Mouse (Mus musculus): Measurements from ENCODE around the gene Ccr10. TPM values are rescaled to one million over a fixed set of nuclear protein-coding genes. Genes with fewer than 3 reads are reported as not detected.
A peak's percentile ranks its signal among the peaks of the same experiment; 100 is the strongest.

The Ccr10 gene
- polyA plus RNA-seq, 1 experiment from 2014 or later = 0.20 TPM

DNA sequence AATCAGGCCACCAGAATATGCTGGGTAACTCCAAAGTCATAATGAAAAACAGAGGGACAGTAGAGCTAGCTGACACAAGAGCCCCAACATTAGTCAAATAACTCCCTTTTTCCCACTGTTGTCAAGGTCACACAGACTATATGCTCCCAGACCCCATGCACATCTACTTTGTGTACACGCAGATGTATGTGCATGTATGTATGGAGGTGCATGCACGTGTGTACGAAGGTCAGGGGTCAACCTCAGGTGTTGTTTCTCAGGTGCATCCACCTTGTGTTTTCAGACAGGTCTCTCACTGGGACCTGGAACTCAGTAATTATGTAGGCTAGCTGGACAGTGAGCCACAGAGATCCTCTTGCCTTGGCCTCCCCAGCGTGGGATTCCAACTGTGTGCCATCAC is 10.2 kb upstream of the Ccr10 start:
- Histone ChIP-seq H3K4me3 (no peak overlapping the region), H3K9me3 (replicated peaks) (no peaks in the 10 kb centered on the region), H3K27me3 (ENCODE audit: low read depth, poor library complexity, severe bottlenecking) (peaks cover 24% of the 10 kb centered on the region), H3K4me1 (peaks cover 40% of the 10 kb centered on the region), H3K36me3 (no peaks in the 10 kb centered on the region), H3K27ac (replicated peaks) (no peak overlapping the region)
- no peak for DNase-seq (ENCODE audit: low spot score)
- WGBS = 91% methylated on average over 4 of the region's 4 CpGs

DNA sequence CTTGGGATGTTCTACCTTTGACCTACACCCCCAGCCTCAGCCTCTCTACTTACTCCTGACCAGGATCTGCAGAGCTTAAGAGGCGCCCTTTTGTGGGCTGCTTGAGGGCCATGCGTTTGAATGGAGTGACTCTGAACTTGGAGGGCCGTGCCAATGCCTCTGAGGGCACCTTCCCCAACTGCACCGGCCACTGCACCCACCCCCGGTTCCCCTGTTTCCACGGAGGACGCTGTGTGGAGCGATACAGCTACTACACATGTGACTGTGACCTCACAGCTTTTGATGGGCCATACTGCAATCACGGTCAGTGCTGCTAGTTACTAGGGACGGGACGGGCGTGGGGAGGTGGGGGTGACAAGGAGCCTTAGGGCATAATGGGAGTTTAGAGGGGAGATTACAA is 9.7 kb upstream of the Ccr10 start:
- WGBS = 92% methylated on average over 12 of the region's 12 CpGs
- Histone ChIP-seq H3K9me3 (replicated peaks) (no peaks in the 10 kb centered on the region), H3K27me3 (ENCODE audit: low read depth, poor library complexity, severe bottlenecking) (peaks cover 28% of the 10 kb centered on the region), H3K4me1 (peaks cover 38% of the 10 kb centered on the region), H3K27ac (replicated peaks) (no peak overlapping the region), H3K36me3 (no peaks in the 10 kb centered on the region), H3K4me3 (no peak overlapping the region)
- DNase-seq (ENCODE audit: low spot score) = no peak

- WGBS = 82% methylated on average over 14 of the region's 14 CpGs
- DNase-seq (ENCODE audit: low spot score) = no peak
- Histone ChIP-seq H3K27me3 (ENCODE audit: low read depth, poor library complexity, severe bottlenecking) (peaks cover 46% of the 10 kb centered on the region), H3K27ac (replicated peaks) (no peak overlapping the region), H3K4me1 (peaks cover 26% of the 10 kb centered on the region), H3K4me3 (no peak overlapping the region), H3K9me3 (replicated peaks) (no peaks in the 10 kb centered on the region), H3K36me3 (no peaks in the 10 kb centered on the region)
These were observed 7.7 kb upstream of the Ccr10 start for GRCm38 (mm10) chr11:101182771-101183517.

GRCm38 (mm10) chr11:101181961-101182360 is 6.7 kb upstream of the Ccr10 start:
- H3K27ac ChIP-seq (replicated peaks) = no peak overlapping the region
- DNase-seq (ENCODE audit: low spot score) = no peak
- peaks cover 34% of the 10 kb centered on the region for H3K4me1 ChIP-seq
- no peak overlapping the region for H3K4me3 ChIP-seq
- WGBS = 91% methylated on average over 11 of the region's 11 CpGs
- no peaks in the 10 kb centered on the region for H3K36me3 ChIP-seq
- no peaks in the 10 kb centered on the region for H3K9me3 ChIP-seq (replicated peaks)
- peaks cover 56% of the 10 kb centered on the region for H3K27me3 ChIP-seq (ENCODE audit: low read depth, poor library complexity, severe bottlenecking)

- 45% methylated on average over 10 of the region's 10 CpGs for WGBS
- no peak overlapping the region for H3K27ac ChIP-seq (replicated peaks)
- H3K36me3 ChIP-seq = no peaks in the 10 kb centered on the region
These were observed 5.8 kb upstream of the Ccr10 start for GRCm38 (mm10) chr11:101180846-101181740.

GRCm38 (mm10) chr11:101180261-101180660 is 5.0 kb upstream of the Ccr10 start:
- no peaks in the 10 kb centered on the region for H3K9me3 ChIP-seq (replicated peaks)
- H3K36me3 ChIP-seq = no peaks in the 10 kb centered on the region
- no peak overlapping the region for H3K4me3 ChIP-seq
- no peak for DNase-seq (ENCODE audit: low spot score)
- peaks cover 73% of the 10 kb centered on the region for H3K27me3 ChIP-seq (ENCODE audit: low read depth, poor library complexity, severe bottlenecking)
- peaks cover 49% of the 10 kb centered on the region for H3K4me1 ChIP-seq
- 68% methylated on average over 17 of the region's 17 CpGs for WGBS
- H3K27ac ChIP-seq (replicated peaks) = no peak overlapping the region

More at GRCm38 (mm10) chr11:101180846-101181740, 5.8 kb upstream of the Ccr10 start:
- Histone ChIP-seq H3K9me3 (replicated peaks) (no peaks in the 10 kb centered on the region), H3K4me3 (no peak overlapping the region), H3K4me1 (peaks cover 42% of the 10 kb centered on the region), H3K27me3 (ENCODE audit: low read depth, poor library complexity, severe bottlenecking) (peaks cover 65% of the 10 kb centered on the region)
- peak; percentile 69 for DNase-seq (ENCODE audit: low spot score)

DNA sequence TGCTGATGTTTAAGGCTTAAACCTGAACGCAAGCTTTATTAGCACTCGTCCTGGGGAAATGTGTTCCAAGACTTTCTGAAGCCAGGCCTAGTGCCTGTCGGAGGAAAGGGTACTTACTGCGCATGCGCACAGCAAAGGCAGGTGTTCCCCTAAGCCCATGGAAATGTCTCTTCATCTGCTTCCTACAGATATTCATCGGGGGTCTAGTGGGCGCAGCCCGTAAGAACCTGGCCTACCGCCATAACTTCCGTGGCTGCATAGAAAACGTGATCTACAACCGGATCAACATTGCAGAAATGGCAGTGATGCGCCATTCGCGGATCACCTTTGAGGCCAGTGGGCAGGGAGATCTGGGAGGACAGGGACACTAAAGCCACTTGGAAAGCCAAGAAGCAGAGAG is 4.1 kb upstream of the Ccr10 start:
- DNase-seq (ENCODE audit: low spot score) = no peak

DNA sequence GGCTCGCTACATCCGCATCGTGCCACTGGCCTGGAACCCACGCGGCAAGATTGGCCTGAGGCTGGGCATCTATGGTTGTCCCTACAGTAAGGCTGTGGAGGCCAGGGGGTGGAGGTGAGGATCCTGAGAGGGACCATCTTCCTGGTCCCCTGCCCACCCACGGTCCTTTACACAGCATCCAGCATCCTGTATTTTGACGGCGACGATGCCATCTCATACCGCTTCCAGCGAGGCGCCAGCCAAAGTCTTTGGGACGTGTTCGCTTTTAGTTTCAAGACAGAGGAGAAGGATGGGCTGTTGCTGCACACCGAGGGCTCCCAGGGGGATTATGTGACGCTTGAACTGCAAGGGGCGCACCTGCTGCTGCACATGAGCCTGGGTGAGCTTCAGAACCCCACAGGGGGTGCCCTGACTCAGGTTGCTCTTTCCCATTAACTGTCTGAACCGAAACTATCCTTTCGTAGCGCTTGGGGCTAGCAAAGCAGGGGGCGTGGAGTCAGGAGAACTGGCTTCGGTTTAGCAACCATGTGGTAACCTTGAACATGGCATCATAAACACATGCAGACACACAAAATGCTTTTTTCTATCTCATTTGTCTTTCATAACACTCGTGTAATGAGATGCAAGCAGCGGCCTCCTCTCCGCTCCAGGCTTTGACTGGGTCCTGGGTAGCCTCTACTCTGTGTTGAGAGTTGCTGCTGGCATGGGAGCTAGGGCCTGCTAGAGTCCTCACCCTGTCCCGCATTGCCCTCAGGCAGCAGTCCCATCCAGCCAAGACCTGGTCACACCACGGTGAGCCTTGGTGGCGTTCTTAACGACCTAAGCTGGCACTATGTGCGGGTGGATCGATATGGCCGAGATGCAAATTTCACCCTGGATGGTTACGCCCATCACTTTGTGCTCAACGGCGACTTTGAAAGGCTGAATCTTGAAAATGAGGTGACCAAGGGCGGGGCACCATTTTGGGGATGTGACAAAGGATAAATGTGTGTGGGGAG is 3.1 kb upstream of the Ccr10 start:
- H3K4me3 ChIP-seq = peak overlapping the region; percentile 2; the same call in 1 of the 2 replicates
- H3K4me1 ChIP-seq = peaks cover 62% of the 10 kb centered on the region
- H3K36me3 ChIP-seq = no peaks in the 10 kb centered on the region
- H3K27ac ChIP-seq (replicated peaks) = no peak overlapping the region
- no peaks in the 10 kb centered on the region for H3K9me3 ChIP-seq (replicated peaks)
- WGBS = 54% methylated on average over 36 of the region's 36 CpGs
- DNase-seq (ENCODE audit: low spot score) = no peak
- H3K27me3 ChIP-seq (ENCODE audit: low read depth, poor library complexity, severe bottlenecking) = peaks cover 87% of the 10 kb centered on the region

More for the DNA sequence above, 4.1 kb upstream of the Ccr10 start:
- Histone ChIP-seq H3K27me3 (ENCODE audit: low read depth, poor library complexity, severe bottlenecking) (peaks cover 83% of the 10 kb centered on the region), H3K4me1 (peaks cover 58% of the 10 kb centered on the region), H3K36me3 (no peaks in the 10 kb centered on the region), H3K27ac (replicated peaks) (no peak overlapping the region), H3K4me3 (no peak overlapping the region), H3K9me3 (replicated peaks) (no peaks in the 10 kb centered on the region)
- WGBS = 85% methylated on average over 15 of the region's 15 CpGs

GRCm38 (mm10) chr11:101176933-101177773 is 1.9 kb upstream of the Ccr10 start:
- H3K4me3 ChIP-seq = peak overlapping the region; percentile 48
- peaks cover 67% of the 10 kb centered on the region for H3K4me1 ChIP-seq
- H3K27me3 ChIP-seq (ENCODE audit: low read depth, poor library complexity, severe bottlenecking) = peaks cover 88% of the 10 kb centered on the region
- no peak overlapping the region for H3K27ac ChIP-seq (replicated peaks)
- no peaks in the 10 kb centered on the region for H3K36me3 ChIP-seq
- no peak for DNase-seq (ENCODE audit: low spot score)
- 28% methylated on average over 22 of the region's 22 CpGs for WGBS
- H3K9me3 ChIP-seq (replicated peaks) = no peaks in the 10 kb centered on the region

- Histone ChIP-seq H3K36me3 (no peaks in the 10 kb centered on the region), H3K4me3 (peak overlapping the region; percentile 48), H3K27ac (replicated peaks) (peak overlapping the region; percentile 39; the same call in 1 of the 2 replicates), H3K9me3 (replicated peaks) (no peaks in the 10 kb centered on the region), H3K27me3 (ENCODE audit: low read depth, poor library complexity, severe bottlenecking) (peaks cover 86% of the 10 kb centered on the region), H3K4me1 (peaks cover 76% of the 10 kb centered on the region)
- WGBS = under 1% methylated on average over 25 of the region's 25 CpGs
- peak; percentile 57 for DNase-seq (ENCODE audit: low spot score)
These were observed 961 bp upstream of the Ccr10 start for GRCm38 (mm10) chr11:101176117-101176691.

DNA sequence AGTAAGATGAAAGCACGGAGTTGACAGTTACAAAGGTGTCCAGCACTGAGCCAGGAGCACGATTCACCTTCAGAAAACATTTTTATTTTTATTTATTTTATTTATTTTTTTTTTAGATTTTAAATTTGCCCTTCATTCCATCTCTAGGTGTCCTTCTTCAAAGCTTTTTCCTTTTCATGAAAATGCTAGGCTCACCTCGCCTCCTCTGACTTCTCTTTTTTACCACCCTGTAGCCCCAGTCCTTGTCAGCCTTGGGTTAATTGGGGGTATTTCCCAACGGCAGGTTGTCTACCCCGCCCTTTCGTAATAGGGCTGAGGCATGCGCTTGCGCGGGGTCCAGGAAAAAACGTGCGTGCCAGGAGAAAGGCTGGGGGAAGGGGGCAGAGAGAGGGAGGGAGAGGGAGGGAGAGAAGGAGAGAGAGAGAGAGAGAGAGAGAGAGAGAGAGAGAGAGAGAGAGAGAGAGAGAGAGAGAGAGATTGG is 433 bp upstream of the Ccr10 start:
- peaks cover 89% of the 10 kb centered on the region for H3K27me3 ChIP-seq (ENCODE audit: low read depth, poor library complexity, severe bottlenecking)
- no peaks in the 10 kb centered on the region for H3K9me3 ChIP-seq (replicated peaks)
- H3K36me3 ChIP-seq = no peaks in the 10 kb centered on the region
- peaks cover 80% of the 10 kb centered on the region for H3K4me1 ChIP-seq
- H3K4me3 ChIP-seq = peak overlapping the region; percentile 48
- no peak for DNase-seq (ENCODE audit: low spot score)
- 10% methylated on average over 11 of the region's 11 CpGs for whole genome bisulfite sequencing
- no peak overlapping the region; the same call in 1 of the 2 replicates for H3K27ac ChIP-seq (replicated peaks)
